Mouse (Mus musculus) liver, postnatal 0 days (tissue): ENCODE data around the gene Syce3.

Experiments
- CTCF ChIP-seq: sonication (generic); IDR thresholded peaks from 2 replicates; pipeline ENCODE4 v1.5.1; 2016; ENCODE audit warnings: antibody characterized with exemption, low read depth
- EP300 ChIP-seq: IDR thresholded peaks from 2 replicates; pipeline ENCODE4 v1.6.1; 2016; ENCODE audit warnings: antibody characterized with exemption, low read depth, mild to moderate bottlenecking

- peak; percentile 56 for TF ChIP-seq CTCF
- no peak for TF ChIP-seq EP300
These were observed 67.0 kb downstream of the Syce3 start for GRCm38 (mm10) chr15:89343325-89343724.
